Mouse (Mus musculus) cerebellum, postnatal 14 days (tissue): ENCODE results near the gene Gm11146.

Source experiments
- DNase-seq, 2 experiments: peaks; one replicate each; pipeline ENCODE4 v3.0.0; 2021; ENCODE audit warnings: mixed read lengths in 2 of 2

Gm11146 gene

GRCm38 (mm10) chr16:77551051-77551450 lies 50.8 kb downstream of the Gm11146 start:
- no peak for DNase-seq
